Comparison of ENCODE assay signal across 27 mouse cellular contexts in genomic region chr1:38516225-38516624, GRCm38 (mm10).
"Had no signal": no experiment of that assay in that cellular context is flagged by ENCODE, and none has a peak within 500 bp of the region (broad histone marks: within the 10 kb centered on the region; RNA-seq: fewer than 3 reads in every experiment).

No protein-coding gene starts in this region.

- ATAC-seq: hindbrain, embryonic 16.5 days; inflammation-experienced regulatory T-cells, adult 6 months; intestine, embryonic 15.5 days; intestine, postnatal 0 days had no signal

- H3K4me3 ChIP-seq: gastrocnemius, adult 2 months; heart, adult 2 months; heart, embryonic 13.5 days; heart, embryonic 15.5 days; hindbrain, embryonic 10.5 days; hindbrain, embryonic 12.5 days; intestine, embryonic 15.5 days; kidney, embryonic 15.5 days; layer of hippocampus, adult 2 months; left cerebral cortex, adult 2 months; limb, embryonic 10.5 days; limb, embryonic 12.5 days; liver, embryonic 13.5 days; liver, embryonic 15.5 days had no signal

- H3K4me1 ChIP-seq: liver, embryonic 13.5 days had no signal

- H3K9ac ChIP-seq: heart, embryonic 13.5 days; heart, embryonic 15.5 days; hindbrain, embryonic 12.5 days; hindbrain, embryonic 14.5 days; intestine, embryonic 15.5 days; kidney, embryonic 15.5 days; limb, embryonic 12.5 days; liver, embryonic 13.5 days; liver, embryonic 15.5 days had no signal

- H3K27ac ChIP-seq: gastrocnemius, adult 2 months; heart, adult 2 months; heart, embryonic 13.5 days; heart, embryonic 15.5 days; hindbrain, embryonic 10.5 days; hindbrain, embryonic 12.5 days; hindbrain, embryonic 14.5 days; intestine, embryonic 15.5 days; kidney, embryonic 15.5 days; layer of hippocampus, adult 2 months; left cerebral cortex, adult 2 months; limb, embryonic 10.5 days; limb, embryonic 12.5 days; liver, embryonic 13.5 days; liver, embryonic 15.5 days had no signal

- DNase-seq: gastrocnemius, adult 2 months; gastrocnemius, postnatal 10 days; gastrocnemius, postnatal 25 days; heart, adult 2 months; heart, postnatal 4 days; kidney, adult 8-10 months; kidney, postnatal 10 days; kidney, postnatal 4 days; liver; liver, embryonic 13.5 days had no signal

- H3K4me2 ChIP-seq: heart, embryonic 11.5 days; heart, embryonic 13.5 days; heart, embryonic 15.5 days; hindbrain, embryonic 12.5 days; hindbrain, embryonic 14.5 days; intestine, embryonic 15.5 days; kidney, embryonic 15.5 days; limb, embryonic 12.5 days; liver, embryonic 11.5 days; liver, embryonic 13.5 days; liver, embryonic 15.5 days had no signal

- H3K27me3 ChIP-seq: heart, embryonic 13.5 days; heart, embryonic 15.5 days; hindbrain, embryonic 12.5 days; intestine, embryonic 15.5 days; kidney, embryonic 15.5 days; liver, embryonic 13.5 days; liver, embryonic 15.5 days had no signal

- H3K9me3 ChIP-seq: heart, embryonic 13.5 days; heart, embryonic 15.5 days; hindbrain, embryonic 12.5 days; intestine, embryonic 15.5 days; kidney, embryonic 15.5 days; limb, embryonic 10.5 days; limb, embryonic 12.5 days; liver, embryonic 13.5 days; liver, embryonic 15.5 days had no signal

- H3K36me3 ChIP-seq: heart, embryonic 13.5 days; heart, embryonic 15.5 days; intestine, embryonic 15.5 days; liver, embryonic 13.5 days; liver, embryonic 15.5 days had no signal
